Mouse (Mus musculus) embryonic fibroblast, embryonic 13.5 days (primary cell): ENCODE results near the gene Kansl1. TPM values are rescaled to one million over a fixed set of nuclear protein-coding genes. Genes with fewer than 3 reads are reported as not detected.
"Not testable (repeated sequence)": the region's sequence is repeated elsewhere in the genome, so short reads cannot be mapped to it uniquely, and the experiment has no call there.

Experiments used
- H3K27ac ChIP-seq: 2 replicates; pipeline ENCODE4 v1.5.1; 2012; ENCODE audit warnings: low read length, control low read depth, inconsistent platforms; ENCODE audit not compliant: insufficient read depth
- H3K4me1 ChIP-seq: 2 replicates; pipeline ENCODE4 v1.6.1; 2011; ENCODE audit warnings: low read length; ENCODE audit not compliant: control insufficient read depth, insufficient read depth
- H3K4me3 ChIP-seq: 2 replicates; pipeline ENCODE4 v1.5.1; 2011; ENCODE audit warnings: mild to moderate bottlenecking, control low read depth, low read length; ENCODE audit not compliant: insufficient read depth
- CTCF ChIP-seq: IDR thresholded peaks from 2 replicates; pipeline ENCODE4 v1.5.1; 2011; ENCODE audit warnings: mild to moderate bottlenecking, control low read depth, low read length, moderate library complexity, borderline replicate concordance; ENCODE audit not compliant: insufficient read depth
- POLR2A ChIP-seq: IDR thresholded peaks from 2 replicates; pipeline ENCODE4 v1.6.1; 2011; ENCODE audit warnings: low read depth, mild to moderate bottlenecking, control low read depth, low read length, moderate library complexity
- polyA plus RNA-seq: library from polyadenylated mRNA; stranded (reverse); fragments of >200 nt; gene quantifications from 2 replicates; pipeline ENCODE4 v1.2.4, GENCODE M21; 2011; ENCODE audit warnings: low read depth; ENCODE audit not compliant: missing spikeins, insufficient read length

Gene Kansl1
- polyA plus RNA-seq, 1 experiment: 66.2 TPM

- TF ChIP-seq CTCF (no peak), POLR2A (no peak)
- H3K4me1 ChIP-seq: no peaks in the 10 kb centered on the region; the same call in 1 of the 2 replicates
- no peak overlapping the region for H3K27ac ChIP-seq
- H3K4me3 ChIP-seq: no peak overlapping the region
Measured at GRCm38 (mm10) chr11:104459671-104460070, 9.0 kb downstream of the Kansl1 start.

- H3K4me3 ChIP-seq: no peak overlapping the region
- no peak overlapping the region for H3K27ac ChIP-seq
- H3K4me1 ChIP-seq: no peaks in the 10 kb centered on the region; the same call in 1 of the 2 replicates
- TF ChIP-seq CTCF (no peak), POLR2A (no peak)
Measured at GRCm38 (mm10) chr11:104458507-104458906, 10.2 kb downstream of the Kansl1 start.

GRCm38 (mm10) chr11:104452709-104453108 lies 16.0 kb downstream of the Kansl1 start:
- H3K27ac ChIP-seq: no peak overlapping the region
- TF ChIP-seq POLR2A (no peak), CTCF (no peak)
- H3K4me1 ChIP-seq: no peaks in the 10 kb centered on the region; the same call in 1 of the 2 replicates
- no peak overlapping the region for H3K4me3 ChIP-seq

GRCm38 (mm10) chr11:104451239-104451638 lies 17.4 kb downstream of the Kansl1 start:
- Histone ChIP-seq H3K4me3 (no peak overlapping the region), H3K4me1 (no peaks in the 10 kb centered on the region), H3K27ac (no peak overlapping the region)
- TF ChIP-seq POLR2A (no peak), CTCF (peak; percentile 16; the same call in 1 of the 2 replicates)

- not testable (repeated sequence) for H3K27ac ChIP-seq, H3K4me3 ChIP-seq, H3K4me1 ChIP-seq
Measured at GRCm38 (mm10) chr11:104448499-104448898, 20.2 kb downstream of the Kansl1 start.

- Histone ChIP-seq H3K27ac (no peak overlapping the region), H3K4me1 (no peaks in the 10 kb centered on the region), H3K4me3 (no peak overlapping the region)
- TF ChIP-seq POLR2A: no peak
- TF ChIP-seq CTCF: no peak
Measured at GRCm38 (mm10) chr11:104445538-104445937, 23.1 kb downstream of the Kansl1 start.

- no peak for TF ChIP-seq CTCF
- no peak for TF ChIP-seq POLR2A
- Histone ChIP-seq H3K27ac (no peak overlapping the region), H3K4me3 (no peak overlapping the region), H3K4me1 (no peaks in the 10 kb centered on the region)
Measured at GRCm38 (mm10) chr11:104445044-104445443, 23.6 kb downstream of the Kansl1 start.

- H3K27ac ChIP-seq: peak overlapping the region; percentile 99
Measured at GRCm38 (mm10) chr11:104443359-104443758, 25.3 kb downstream of the Kansl1 start.

GRCm38 (mm10) chr11:104442333-104443136 lies 26.1 kb downstream of the Kansl1 start:
- H3K27ac ChIP-seq: peak overlapping the region; percentile 99
- TF ChIP-seq POLR2A: peak; percentile 81
- no peak for TF ChIP-seq CTCF
- H3K4me1 ChIP-seq: no peaks in the 10 kb centered on the region
- peak overlapping the region; percentile 71 for H3K4me3 ChIP-seq

More at GRCm38 (mm10) chr11:104443359-104443758, 25.3 kb downstream of the Kansl1 start:
- Histone ChIP-seq H3K4me3 (no peak overlapping the region; the same call in 1 of the 2 replicates), H3K4me1 (no peaks in the 10 kb centered on the region)
- TF ChIP-seq POLR2A (no peak), CTCF (no peak)
